Mouse (Mus musculus) forelimb bud, embryonic 11.5 days (tissue): ENCODE measurements at regions not wholly inside any gene's neighbourhood (a gene's known extent, or its start where the extent isn't known, plus 50 kb on each side); places are given as distances from the start of the nearest gene placed in this dataset.
A peak's percentile ranks its signal among the peaks of the same experiment; 100 is the strongest.

Experiments used
- DNase-seq: peaks from one replicate; pipeline ENCODE4 v3.0.0-alpha.2; 2012; ENCODE audit warnings: low read depth, low spot score

DNA sequence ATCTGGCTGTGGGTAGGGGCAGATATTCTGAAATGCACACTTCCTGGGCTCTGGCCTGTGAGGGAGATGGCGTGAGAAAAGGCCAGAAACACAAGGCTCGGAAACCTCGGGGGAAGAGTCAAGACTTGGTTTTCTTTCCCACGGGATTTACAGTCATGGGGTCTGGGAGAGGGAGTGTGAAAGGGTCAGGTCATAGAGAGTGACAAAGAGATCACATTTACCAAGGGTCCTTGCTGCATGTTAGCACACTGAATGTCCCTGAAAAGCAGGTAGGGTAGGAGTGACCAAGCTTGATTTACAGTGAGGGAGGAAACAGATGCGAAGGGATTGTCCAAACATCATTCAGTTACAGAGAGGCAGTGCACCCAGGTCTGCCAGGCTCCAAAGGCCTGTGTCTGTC lies 156.0 kb downstream of the Efnb1 start:
- no peak for DNase-seq

- DNase-seq: no peak
Measured at GRCm38 (mm10) chrX:99291423-99291963, 155.6 kb downstream of the Efnb1 start.

- no peak for DNase-seq
Measured at GRCm38 (mm10) chrX:99287988-99288387, 152.1 kb downstream of the Efnb1 start.

DNA sequence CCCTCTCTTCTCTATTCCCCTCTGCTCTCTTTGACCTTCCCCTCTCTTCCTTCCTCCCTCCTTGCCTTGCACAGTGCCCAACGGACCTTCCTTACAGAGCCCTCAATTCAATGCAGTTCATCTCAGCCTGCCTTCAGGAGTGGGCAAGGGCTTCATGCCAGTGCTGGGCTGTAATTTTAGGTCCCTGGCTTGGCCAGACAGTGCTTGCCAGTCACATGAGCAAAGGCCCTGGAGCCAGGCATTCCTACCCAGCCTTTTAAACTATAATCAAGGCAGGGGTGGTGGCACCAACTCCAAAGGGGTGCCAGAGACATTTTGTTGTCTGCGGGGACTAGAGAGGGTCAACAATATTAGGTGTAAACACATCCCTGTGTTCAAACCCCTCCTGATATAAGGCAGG lies 150.9 kb downstream of the Efnb1 start:
- DNase-seq: no peak

DNA sequence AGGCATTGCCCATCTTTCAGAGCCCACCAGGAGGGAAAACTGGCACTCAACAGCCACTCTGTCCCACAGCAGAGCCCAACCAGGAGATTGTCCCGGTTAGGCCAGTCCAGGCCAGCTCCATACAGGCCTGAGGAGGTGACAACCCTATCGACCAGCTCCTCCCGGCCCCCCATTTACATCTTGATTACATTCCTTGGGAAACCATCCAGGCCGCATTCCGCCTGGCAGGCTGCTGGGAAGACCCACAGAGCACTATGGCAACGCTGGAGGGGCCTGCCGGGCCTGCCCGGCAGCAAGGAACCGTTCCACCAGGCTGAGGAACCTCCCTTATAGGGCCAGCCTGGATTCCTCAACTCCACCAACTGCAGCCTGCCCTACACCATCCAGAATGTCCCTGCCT lies 149.7 kb downstream of the Efnb1 start:
- peak; percentile 61 for DNase-seq

GRCm38 (mm10) chrX:99280991-99281390 lies 145.1 kb downstream of the Efnb1 start:
- no peak for DNase-seq

- no peak for DNase-seq
Measured at GRCm38 (mm10) chrX:99280543-99280942, 144.6 kb downstream of the Efnb1 start.

DNA sequence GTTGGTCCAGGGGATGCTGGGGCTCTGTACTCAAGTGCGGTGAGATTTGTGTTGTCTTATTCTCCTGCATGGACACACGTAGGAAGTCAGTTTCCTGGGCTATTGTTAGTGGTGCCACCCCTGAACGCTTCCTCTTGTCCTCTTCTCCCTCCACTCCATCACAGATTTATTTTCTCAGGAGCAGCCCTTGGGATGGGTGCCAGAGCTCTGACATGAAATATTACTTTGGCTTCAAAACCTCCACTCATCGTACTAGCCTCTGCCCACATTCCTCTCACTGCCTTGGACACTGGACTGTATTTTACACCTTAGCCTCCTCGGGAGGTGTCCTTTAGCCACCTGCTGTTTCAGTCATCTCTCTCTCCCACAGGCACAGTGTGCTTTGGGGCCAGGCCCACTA lies 139.6 kb downstream of the Efnb1 start:
- no peak for DNase-seq

GRCm38 (mm10) chrX:99271908-99272307 lies 136.0 kb downstream of the Efnb1 start:
- no peak for DNase-seq

GRCm38 (mm10) chrX:99249038-99249607 lies 113.2 kb downstream of the Efnb1 start:
- peak; percentile 62 for DNase-seq

GRCm38 (mm10) chrX:99248181-99248580 lies 112.3 kb downstream of the Efnb1 start:
- DNase-seq: no peak

DNA sequence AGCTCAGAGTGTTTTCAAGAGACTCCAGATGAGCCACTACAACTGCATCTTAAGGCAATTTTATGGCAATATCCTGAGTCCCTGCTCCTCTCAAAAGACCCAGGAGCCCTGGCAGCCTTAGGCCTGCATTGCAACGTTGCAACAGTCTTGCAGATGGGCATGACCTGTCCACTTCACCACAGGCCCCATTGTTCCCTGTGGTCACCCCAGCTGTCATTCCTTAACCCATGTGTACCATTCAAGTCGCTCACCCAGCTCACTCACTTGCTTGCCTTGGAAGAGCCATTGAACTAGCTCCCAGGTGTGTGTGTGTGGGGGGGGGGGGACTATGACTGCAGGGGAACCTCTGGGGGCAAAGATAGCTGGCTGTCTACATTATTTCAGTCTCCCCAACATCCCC lies 110.8 kb downstream of the Efnb1 start:
- no peak for DNase-seq

DNA sequence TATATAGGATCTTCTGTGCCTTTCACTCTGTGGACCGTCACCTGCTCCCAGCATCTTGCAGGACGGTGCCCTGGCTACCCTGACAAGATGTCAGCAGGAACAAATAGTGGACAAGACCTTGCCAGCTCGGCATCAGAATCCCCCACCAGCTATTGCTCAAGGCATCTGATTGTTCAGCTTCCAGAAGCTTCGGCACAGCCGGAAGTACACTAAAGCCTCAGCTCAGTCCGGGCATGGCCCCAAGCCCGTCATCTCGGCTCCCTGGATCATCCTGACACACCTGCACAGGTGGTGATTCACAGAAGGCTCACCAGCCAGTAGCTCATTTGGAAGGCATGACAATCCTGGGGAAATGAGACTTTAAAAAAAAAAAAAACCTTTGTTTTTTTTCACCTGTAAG lies 110.1 kb downstream of the Efnb1 start:
- no peak for DNase-seq

DNA sequence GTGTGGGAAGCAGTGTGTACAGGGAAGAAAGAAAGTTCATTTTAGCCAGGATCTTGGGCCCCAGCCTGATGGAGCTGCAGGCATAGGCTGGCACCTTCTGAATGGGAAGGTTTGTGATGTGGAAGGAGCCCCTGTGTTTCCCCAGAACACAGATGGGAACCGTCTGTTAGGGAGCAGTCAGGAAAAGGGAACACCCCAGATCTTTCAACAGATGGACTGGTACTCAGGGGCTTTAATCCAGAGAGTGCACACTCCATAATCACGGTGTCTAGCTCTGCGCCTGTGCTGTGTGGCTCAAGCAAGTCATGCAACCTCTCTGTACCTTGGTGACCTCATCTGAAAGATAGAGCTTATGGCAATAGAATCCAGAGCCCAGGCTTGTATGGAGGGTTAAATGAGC lies 109.6 kb downstream of the Efnb1 start:
- no peak for DNase-seq

- no peak for DNase-seq
Measured at GRCm38 (mm10) chrX:99243251-99243650, 107.3 kb downstream of the Efnb1 start.

DNA sequence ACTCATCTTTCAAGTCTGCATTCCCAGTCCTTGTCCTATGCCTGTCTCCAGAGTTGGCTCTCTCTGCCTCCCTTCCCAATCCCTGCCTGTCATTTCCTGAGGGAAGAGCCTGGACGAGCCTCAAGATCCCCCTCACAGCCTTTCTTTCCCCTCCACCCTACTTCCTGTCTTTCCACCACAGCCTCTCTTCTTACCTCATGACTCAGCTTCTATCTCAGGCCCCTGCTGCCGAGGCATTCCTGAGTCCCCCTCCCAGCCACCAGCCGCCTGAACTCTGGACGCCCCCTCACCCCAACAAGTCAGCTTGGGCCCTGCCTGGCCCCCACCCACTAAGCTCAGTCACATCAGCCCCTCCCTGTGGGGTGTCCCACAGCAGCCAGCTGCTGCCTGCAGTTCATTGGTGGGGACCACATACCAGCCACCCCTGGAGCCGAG lies 105.8 kb downstream of the Efnb1 start:
- no peak for DNase-seq

DNA sequence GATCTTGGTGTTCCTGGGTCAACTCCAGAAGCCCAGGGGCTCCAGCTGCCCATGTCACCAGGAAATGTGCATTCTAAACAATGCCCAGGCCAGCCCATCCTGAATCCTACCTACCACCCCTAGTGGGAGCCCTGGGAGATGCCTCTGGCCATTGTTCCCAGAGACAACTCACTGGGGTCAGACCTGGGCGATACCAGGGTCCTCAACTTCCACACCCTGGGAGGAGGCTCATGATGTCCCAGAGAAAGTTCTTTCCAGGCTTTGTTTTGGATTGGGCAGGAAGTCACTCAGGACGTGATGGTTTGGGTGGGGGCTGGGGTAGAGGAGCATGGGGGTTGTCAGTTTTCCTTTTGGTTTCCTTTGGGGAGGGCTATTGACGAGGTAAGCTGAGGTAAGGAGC lies 97.1 kb downstream of the Efnb1 start:
- DNase-seq: no peak

DNA sequence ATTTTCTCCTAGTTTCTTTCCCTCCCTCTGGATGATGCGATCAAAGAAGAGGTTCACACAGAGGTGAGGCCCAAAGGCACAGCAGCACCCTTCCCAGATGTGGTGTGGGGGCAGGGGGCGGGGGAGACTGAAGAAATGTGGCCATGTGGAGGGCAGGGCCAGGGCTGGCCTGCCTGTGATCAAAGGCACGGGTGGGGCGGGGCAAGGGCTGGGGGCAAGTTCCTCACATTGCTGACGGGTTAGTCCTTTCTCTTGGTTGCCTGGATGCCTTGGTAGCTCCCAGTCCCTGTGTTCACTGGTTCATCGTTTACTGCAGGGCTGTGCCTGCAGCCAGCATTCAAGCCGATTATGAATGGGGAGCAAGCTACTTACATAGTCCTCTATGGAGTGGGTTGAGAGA lies 96.4 kb downstream of the Efnb1 start:
- no peak for DNase-seq

- no peak for DNase-seq
Measured at GRCm38 (mm10) chrX:99225111-99225752, 89.3 kb downstream of the Efnb1 start.

DNA sequence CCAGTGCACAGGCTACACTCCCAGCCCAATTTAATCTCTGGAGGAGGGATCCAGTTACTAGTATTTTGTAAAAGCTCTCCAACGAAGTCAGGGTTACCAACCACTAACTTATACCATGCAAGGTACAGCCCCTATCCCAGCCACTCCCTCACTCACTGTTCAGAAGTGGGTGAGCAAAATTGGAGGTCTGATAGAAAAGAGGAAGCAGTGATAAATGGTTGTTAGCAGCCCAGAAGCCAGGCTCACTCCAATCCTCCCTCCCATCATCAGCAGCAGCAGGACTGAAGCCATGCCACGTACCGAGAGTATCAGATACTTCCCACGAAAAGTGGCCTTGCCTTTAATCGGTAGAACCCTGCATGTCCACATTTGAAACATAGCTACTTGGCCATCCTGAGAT lies 86.1 kb downstream of the Efnb1 start:
- DNase-seq: no peak

- DNase-seq: no peak
Measured at GRCm38 (mm10) chrX:99220674-99221455, 84.9 kb downstream of the Efnb1 start.

GRCm38 (mm10) chrX:99218213-99218612 lies 82.3 kb downstream of the Efnb1 start:
- peak; percentile 69 for DNase-seq
